Mouse (Mus musculus) forebrain, embryonic 14.5 days (tissue): ENCODE measurements around the gene Naa20. TPM values are rescaled to one million over a fixed set of nuclear protein-coding genes. Genes with fewer than 3 reads are reported as not detected.

Experiments used
- ATAC-seq: fragments of 200-750 bp; cut with Nextera tagmentation; 2 replicates; pipeline ENCODE4 v1.8.0; 2017; ENCODE audit warnings: mild to moderate bottlenecking, moderate library complexity
- DNase-seq: peaks from one replicate; pipeline ENCODE4 v3.0.0-alpha.2; 2015; ENCODE audit warnings: low spot score
- H3K27ac ChIP-seq: fragments of 300-500 bp; sonication (generic); 2 replicates; pipeline ENCODE4 v1.5.1; 2014; ENCODE audit warnings: low read depth, mild to moderate bottlenecking, control low read depth, low read length, moderate library complexity
- H3K27me3 ChIP-seq: fragments of 300-500 bp; sonication (generic); replicated peaks from 2 replicates; pipeline ENCODE4 v1.6.1; 2014; ENCODE audit warnings: low read length, control low read depth, mixed read lengths; ENCODE audit not compliant: control insufficient read depth, insufficient read depth
- H3K36me3 ChIP-seq: fragments of 300-500 bp; sonication (generic); 2 replicates; pipeline ENCODE4 v1.6.1; 2014; ENCODE audit warnings: low read length, control low read depth; ENCODE audit not compliant: control insufficient read depth, insufficient read depth
- H3K4me1 ChIP-seq: fragments of 300-500 bp; sonication (generic); 2 replicates; pipeline ENCODE4 v1.6.1; 2014; ENCODE audit warnings: antibody characterized with exemption, low read length, control low read depth; ENCODE audit not compliant: control insufficient read depth, insufficient read depth
- H3K4me2 ChIP-seq: fragments of 300-500 bp; sonication (generic); 2 replicates; pipeline ENCODE4 v1.6.1; 2014; ENCODE audit warnings: mild to moderate bottlenecking, control low read depth, low read length
- H3K4me3 ChIP-seq: fragments of 300-500 bp; sonication (generic); 2 replicates; pipeline ENCODE4 v1.5.1; 2014; ENCODE audit warnings: low read depth, low read length, control low read depth
- H3K9ac ChIP-seq: fragments of 300-500 bp; sonication (generic); 2 replicates; pipeline ENCODE4 v1.6.1; 2014; ENCODE audit warnings: mild to moderate bottlenecking, low read length, control low read depth, moderate library complexity
- H3K9me3 ChIP-seq: fragments of 300-500 bp; sonication (generic); replicated peaks from 2 replicates; pipeline ENCODE4 v1.6.1; 2016; ENCODE audit warnings: low read length, control low read depth, mixed read lengths; ENCODE audit not compliant: control insufficient read depth
- WGBS: fragments of 180-500 bp; shearing (Covaris S2); extraction: QIAGEN DNeasy Blood & Tissue Kit; methylation state at CpG from one replicate; pipeline ENCODE4 v1.1.7; 2014; 5-methylcytosine and 5-hydroxymethylcytosine counted together
- polyA plus RNA-seq: library from polyadenylated mRNA; unstranded; fragments of >200 nt; fragmentation: Nextera tagmentation; extraction: Ambion mirVana; gene quantifications from 2 replicates; pipeline ENCODE4 v1.2.1, GENCODE M21; 2014

The Naa20 gene
- polyA plus RNA-seq, 1 experiment from 2014 or later, result 161 TPM

GRCm38 (mm10) chr2:145881932-145882331, 20.0 kb upstream of the Naa20 start:
- H3K36me3 ChIP-seq, result peaks cover 7% of the 10 kb centered on the region; the same call in 1 of the 2 replicates
- no peaks in the 10 kb centered on the region for H3K4me1 ChIP-seq
- H3K27ac ChIP-seq, result no peak overlapping the region
- no peaks in the 10 kb centered on the region for H3K9me3 ChIP-seq
- no peak overlapping the region for H3K4me3 ChIP-seq
- no peak overlapping the region for H3K4me2 ChIP-seq
- 85% methylated on average over 5 of the region's 5 CpGs for WGBS
- DNase-seq, result no peak
- no peaks in the 10 kb centered on the region for H3K27me3 ChIP-seq
- ATAC-seq, result no peak
- H3K9ac ChIP-seq, result no peak overlapping the region

GRCm38 (mm10) chr2:145882398-145882797, 19.5 kb upstream of the Naa20 start:
- no peaks in the 10 kb centered on the region for H3K4me1 ChIP-seq
- no peak overlapping the region for H3K4me3 ChIP-seq
- ATAC-seq (no peak), DNase-seq (no peak)
- 17% methylated on average over 2 of the region's 2 CpGs for WGBS
- H3K9ac ChIP-seq, result no peak overlapping the region
- H3K27ac ChIP-seq, result no peak overlapping the region
- H3K36me3 ChIP-seq, result peaks cover 7% of the 10 kb centered on the region; the same call in 1 of the 2 replicates
- H3K9me3 ChIP-seq, result no peaks in the 10 kb centered on the region
- no peak overlapping the region for H3K4me2 ChIP-seq
- H3K27me3 ChIP-seq, result no peaks in the 10 kb centered on the region

DNA sequence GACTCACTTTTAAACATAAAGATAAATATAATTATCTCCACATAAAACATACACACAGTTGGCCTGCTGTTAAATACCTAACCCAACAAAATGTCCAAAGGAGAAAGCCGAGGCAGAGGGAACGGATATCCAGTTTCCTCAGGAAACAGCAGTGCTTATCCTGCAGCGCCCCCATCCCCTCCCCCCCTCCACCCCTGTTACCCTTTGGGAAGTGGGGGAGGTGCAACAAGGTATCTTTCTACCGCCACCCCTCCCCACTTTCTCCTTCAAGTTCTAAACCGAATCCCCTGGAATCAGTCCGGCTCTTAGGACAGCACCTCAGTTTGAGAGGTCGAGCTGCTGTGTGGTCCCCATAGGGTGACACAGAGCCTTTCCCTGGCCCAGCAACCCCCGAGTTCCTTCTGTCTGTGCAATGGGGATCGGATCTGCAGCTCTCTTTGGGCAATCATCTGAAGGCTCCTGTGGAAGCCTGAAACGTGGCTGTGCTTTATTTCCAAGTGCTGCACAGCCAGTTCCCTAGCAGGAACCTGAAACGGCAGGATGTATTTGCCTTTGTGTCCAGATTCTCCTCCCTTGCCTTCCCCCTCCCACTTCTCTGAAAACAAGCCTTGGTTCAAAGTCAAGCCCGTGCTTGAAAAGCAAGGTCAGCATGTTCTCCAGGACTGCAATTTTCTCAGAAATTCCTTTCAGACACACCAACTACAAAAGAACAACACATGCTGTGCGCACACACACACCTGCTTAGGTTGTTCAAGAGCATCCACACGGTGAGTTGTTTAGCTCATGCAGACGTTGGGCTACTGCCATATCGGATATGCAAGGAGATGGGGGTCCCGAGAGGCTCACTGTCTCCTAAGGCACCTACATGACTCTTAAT, 17.6 kb upstream of the Naa20 start:
- no peak for ATAC-seq
- Histone ChIP-seq H3K27me3 (no peaks in the 10 kb centered on the region), H3K4me2 (no peak overlapping the region), H3K9me3 (no peaks in the 10 kb centered on the region), H3K36me3 (peaks cover 7% of the 10 kb centered on the region; the same call in 1 of the 2 replicates), H3K4me1 (no peaks in the 10 kb centered on the region), H3K27ac (no peak overlapping the region), H3K9ac (no peak overlapping the region), H3K4me3 (no peak overlapping the region)
- no peak for DNase-seq
- WGBS, result 39% methylated on average over 17 of the region's 17 CpGs

DNA sequence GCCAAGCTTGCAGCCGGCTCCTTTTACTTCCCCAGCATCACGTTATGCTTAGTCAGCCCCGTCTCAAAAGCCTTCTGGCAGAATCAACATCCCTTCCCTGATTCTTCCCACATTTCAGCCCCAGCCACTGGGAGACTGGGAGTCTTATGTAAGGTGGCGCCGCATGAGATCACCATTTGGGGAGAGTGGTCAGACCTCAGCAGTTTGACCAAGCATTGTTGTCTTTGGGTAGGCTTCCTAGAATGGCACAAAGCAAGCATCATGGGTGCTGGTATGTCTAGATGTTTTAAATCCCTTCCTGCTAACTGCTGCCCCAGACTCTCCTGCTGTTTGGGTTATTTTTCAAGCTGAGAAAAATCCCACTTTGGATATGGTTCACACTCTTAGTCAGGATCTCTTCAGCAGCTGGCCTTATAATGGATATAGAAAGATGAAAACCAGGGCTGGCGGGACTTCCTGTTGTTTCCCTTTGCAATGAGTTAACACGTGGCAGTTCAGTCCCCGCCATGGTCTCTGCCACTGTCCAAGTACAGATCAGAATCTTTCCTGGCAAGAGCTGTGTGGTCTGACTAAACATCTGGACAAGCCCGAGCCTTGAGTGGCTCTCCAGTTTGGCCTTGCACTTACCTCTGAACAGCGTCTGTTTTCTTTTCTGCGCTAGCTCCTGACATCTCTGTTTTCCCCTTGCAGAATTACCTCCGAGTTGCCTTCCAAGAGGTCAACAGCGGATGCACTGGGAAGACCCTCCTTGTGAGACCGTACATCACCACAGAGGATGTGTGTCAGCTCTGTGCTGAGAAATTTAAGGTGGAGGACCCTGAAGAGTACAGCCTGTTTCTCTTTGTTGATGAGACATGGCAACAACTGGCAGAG, 16.8 kb upstream of the Naa20 start:
- no peak for ATAC-seq
- Histone ChIP-seq H3K27me3 (no peaks in the 10 kb centered on the region), H3K4me3 (no peak overlapping the region), H3K36me3 (peaks cover 5% of the 10 kb centered on the region; the same call in 1 of the 2 replicates), H3K9ac (no peak overlapping the region), H3K4me1 (no peaks in the 10 kb centered on the region), H3K4me2 (no peak overlapping the region), H3K27ac (no peak overlapping the region), H3K9me3 (no peaks in the 10 kb centered on the region)
- no peak for DNase-seq
- 81% methylated on average over 14 of the region's 14 CpGs for WGBS

DNA sequence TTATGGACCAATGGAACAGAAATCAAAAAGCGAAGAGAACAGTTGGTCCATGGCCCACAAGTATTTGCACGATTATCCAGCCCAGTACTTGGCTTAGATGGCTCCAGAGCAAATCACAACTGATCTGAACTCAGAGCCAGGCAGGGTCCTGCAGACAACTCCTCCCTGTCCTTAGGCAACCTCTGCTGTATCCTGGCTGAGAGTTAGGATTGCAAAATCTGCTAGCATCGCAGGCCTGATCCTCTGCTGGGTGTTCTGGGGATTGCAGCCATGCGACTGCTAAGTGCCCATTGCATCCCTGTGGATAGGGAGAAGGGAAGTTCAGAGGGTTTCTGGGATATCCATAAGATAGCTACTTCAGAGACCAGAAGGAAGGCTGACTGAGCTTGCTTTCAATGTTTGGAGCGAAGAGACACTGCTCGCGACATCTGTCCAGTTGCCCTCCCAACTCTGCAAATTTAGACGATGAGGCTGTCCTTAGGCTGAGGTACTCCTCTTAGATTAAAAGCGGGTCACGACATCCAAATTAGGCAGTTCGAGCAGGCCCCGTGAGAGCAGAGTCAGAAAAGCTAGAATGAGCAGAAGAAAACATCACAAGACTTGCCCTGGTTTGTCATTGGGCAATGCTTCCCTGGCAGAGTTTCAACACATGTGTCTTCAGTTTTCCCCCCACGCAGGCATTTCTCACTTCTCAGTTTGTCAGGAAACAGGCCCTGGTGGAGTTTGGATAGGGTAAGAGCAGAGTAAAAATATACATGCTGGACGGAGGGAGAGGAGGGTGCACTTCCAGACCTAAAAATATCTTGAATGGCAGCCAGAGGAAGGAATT, 13.7 kb upstream of the Naa20 start:
- Histone ChIP-seq H3K4me3 (no peak overlapping the region), H3K4me2 (no peak overlapping the region), H3K27ac (no peak overlapping the region), H3K9ac (no peak overlapping the region), H3K36me3 (peaks cover 4% of the 10 kb centered on the region; the same call in 1 of the 2 replicates), H3K27me3 (no peaks in the 10 kb centered on the region), H3K9me3 (no peaks in the 10 kb centered on the region), H3K4me1 (no peaks in the 10 kb centered on the region)
- 78% methylated on average over 14 of the region's 14 CpGs for WGBS
- ATAC-seq (no peak), DNase-seq (peak; percentile 18)

- WGBS, result 79% methylated on average over 6 of the region's 6 CpGs
- no peaks in the 10 kb centered on the region for H3K4me1 ChIP-seq
- no peak overlapping the region for H3K4me3 ChIP-seq
- H3K36me3 ChIP-seq, result peaks cover 4% of the 10 kb centered on the region; the same call in 1 of the 2 replicates
- no peaks in the 10 kb centered on the region for H3K9me3 ChIP-seq
- H3K9ac ChIP-seq, result no peak overlapping the region
- H3K27ac ChIP-seq, result no peak overlapping the region
- H3K4me2 ChIP-seq, result no peak overlapping the region
- DNase-seq, result no peak
- no peak for ATAC-seq
- no peaks in the 10 kb centered on the region for H3K27me3 ChIP-seq
Observed at GRCm38 (mm10) chr2:145888766-145889480, 13.0 kb upstream of the Naa20 start.

GRCm38 (mm10) chr2:145890571-145890970, 11.3 kb upstream of the Naa20 start:
- DNase-seq (no peak), ATAC-seq (no peak)
- no peaks in the 10 kb centered on the region for H3K4me1 ChIP-seq
- H3K27me3 ChIP-seq, result no peaks in the 10 kb centered on the region
- no peak overlapping the region for H3K4me2 ChIP-seq
- WGBS, result 83% methylated on average over 2 of the region's 2 CpGs
- H3K4me3 ChIP-seq, result no peak overlapping the region
- H3K27ac ChIP-seq, result no peak overlapping the region
- no peak overlapping the region for H3K9ac ChIP-seq
- H3K36me3 ChIP-seq, result peaks cover 4% of the 10 kb centered on the region; the same call in 1 of the 2 replicates
- no peaks in the 10 kb centered on the region for H3K9me3 ChIP-seq

DNA sequence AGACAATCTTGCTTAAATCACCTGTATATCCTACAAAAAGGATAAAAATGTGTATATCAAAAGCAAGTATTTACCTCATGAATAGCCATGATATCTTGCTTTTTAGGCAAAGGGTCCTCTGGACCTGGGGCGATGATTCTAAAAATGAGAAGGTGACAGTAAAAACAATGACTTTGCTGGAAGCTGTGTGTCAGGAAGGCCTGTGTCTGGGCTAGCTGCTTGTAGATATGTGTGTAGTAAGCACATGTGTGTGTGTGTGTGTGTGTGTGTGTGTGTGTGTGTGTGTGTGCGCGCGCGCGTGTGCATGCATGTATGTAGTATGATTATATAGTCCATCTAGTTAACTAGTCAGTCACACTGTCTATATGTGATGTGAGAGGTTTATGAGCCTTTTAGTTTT, 8.1 kb upstream of the Naa20 start:
- DNase-seq (no peak), ATAC-seq (no peak)
- no peak overlapping the region for H3K4me3 ChIP-seq
- 98% methylated on average over 6 of the region's 6 CpGs for WGBS
- H3K27ac ChIP-seq, result no peak overlapping the region
- H3K36me3 ChIP-seq, result no peaks in the 10 kb centered on the region
- H3K27me3 ChIP-seq, result no peaks in the 10 kb centered on the region
- H3K9ac ChIP-seq, result no peak overlapping the region
- H3K4me2 ChIP-seq, result no peak overlapping the region
- no peaks in the 10 kb centered on the region for H3K4me1 ChIP-seq
- no peaks in the 10 kb centered on the region for H3K9me3 ChIP-seq
